Mouse (Mus musculus): ENCODE measurements around the gene Dstyk.

The Dstyk gene

GRCm38 (mm10) chr1:132483234-132483633 is 65.9 kb downstream of the Dstyk start:
- in situ Hi-C loops (cut with MboI; ENCODE audit: low pct_unique_long_range_greater_than_20kb in 1 of 2, low sequenced_read_pairs in 2 of 2, unreplicated experiment in 1 of 2): no loop called here

DNA sequence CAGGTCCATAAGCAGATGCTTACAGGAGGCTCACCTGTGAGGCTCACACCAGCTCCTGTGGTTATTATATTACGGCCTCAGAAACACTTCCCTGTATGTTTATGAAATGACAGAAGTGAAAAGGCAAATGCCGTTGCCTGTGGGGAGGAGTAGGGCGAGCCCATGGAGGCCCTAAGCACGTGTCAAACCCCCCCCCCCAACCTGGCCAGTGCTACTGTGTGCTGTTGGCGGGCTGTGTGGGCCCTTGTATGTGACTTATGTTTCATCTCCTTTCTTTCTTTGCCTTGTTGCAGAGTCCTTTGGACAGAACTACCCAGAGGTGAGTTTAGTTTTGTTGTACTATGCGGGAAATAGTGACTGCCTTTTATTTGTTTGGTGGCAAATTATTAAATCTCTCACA is 66.4 kb downstream of the Dstyk start:
- in situ Hi-C loops (cut with MboI; ENCODE audit: low pct_unique_long_range_greater_than_20kb in 1 of 2, low sequenced_read_pairs in 2 of 2, unreplicated experiment in 1 of 2): no loop called here

GRCm38 (mm10) chr1:132500535-132500934 is 83.2 kb downstream of the Dstyk start:
- in situ Hi-C loops (cut with MboI; ENCODE audit: low pct_unique_long_range_greater_than_20kb in 1 of 2, low sequenced_read_pairs in 2 of 2, unreplicated experiment in 1 of 2): no loop called here

DNA sequence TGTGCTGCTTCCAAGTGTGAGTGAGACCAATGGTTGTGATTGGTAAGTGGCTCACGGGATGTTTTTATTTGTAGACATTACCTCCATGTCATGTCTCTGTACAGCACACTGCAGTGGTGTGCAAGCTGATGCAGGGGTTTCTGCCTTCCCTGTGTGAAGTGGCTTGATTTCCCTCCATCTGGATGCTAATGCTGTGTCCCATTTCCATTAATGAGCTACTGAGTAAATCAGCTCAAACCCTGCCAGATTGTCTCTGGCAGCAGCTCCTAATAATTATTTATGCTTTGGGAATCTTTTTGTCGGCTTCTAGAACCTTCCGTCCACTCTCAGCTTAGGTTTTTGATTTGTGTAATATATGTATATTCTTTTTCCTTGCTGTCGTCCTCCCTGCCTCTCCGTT is 87.8 kb downstream of the Dstyk start:
- in situ Hi-C loops (cut with MboI; ENCODE audit: low pct_unique_long_range_greater_than_20kb in 1 of 2, low sequenced_read_pairs in 2 of 2, unreplicated experiment in 1 of 2): no loop called here

GRCm38 (mm10) chr1:132506058-132506457 is 88.7 kb downstream of the Dstyk start, which contains the start of gene Tmem81:
Gene Tmem81 (plus strand): TSS chr1:132506230.
- in situ Hi-C loops (cut with MboI; ENCODE audit: low pct_unique_long_range_greater_than_20kb in 1 of 2, low sequenced_read_pairs in 2 of 2, unreplicated experiment in 1 of 2): no loop called here

DNA sequence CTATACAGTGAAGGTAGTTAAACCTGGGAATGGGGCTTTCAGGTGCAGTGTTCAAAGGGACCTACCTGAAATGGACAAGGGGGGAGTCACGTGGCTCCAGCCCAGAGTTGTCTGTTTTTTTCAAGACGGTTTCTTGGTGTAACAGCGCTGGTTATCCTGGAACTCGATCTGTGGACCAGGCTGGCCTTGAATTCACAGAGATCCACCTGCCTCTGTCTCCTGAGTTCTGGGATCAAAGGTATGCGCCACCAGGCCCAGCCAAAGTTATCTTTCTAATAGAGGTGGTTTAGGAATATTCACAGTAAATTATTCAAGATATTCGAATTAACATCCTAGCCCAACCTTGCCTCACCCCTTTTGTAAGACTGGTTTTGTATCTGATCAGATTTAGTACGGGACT is 89.3 kb downstream of the Dstyk start:
- in situ Hi-C loops (cut with MboI; ENCODE audit: low pct_unique_long_range_greater_than_20kb in 1 of 2, low sequenced_read_pairs in 2 of 2, unreplicated experiment in 1 of 2): no loop called here

- in situ Hi-C loops (cut with MboI; ENCODE audit: low pct_unique_long_range_greater_than_20kb in 1 of 2, low sequenced_read_pairs in 2 of 2, unreplicated experiment in 1 of 2): no loop called here
Observed at GRCm38 (mm10) chr1:132509771-132510170, 92.4 kb downstream of the Dstyk start.

DNA sequence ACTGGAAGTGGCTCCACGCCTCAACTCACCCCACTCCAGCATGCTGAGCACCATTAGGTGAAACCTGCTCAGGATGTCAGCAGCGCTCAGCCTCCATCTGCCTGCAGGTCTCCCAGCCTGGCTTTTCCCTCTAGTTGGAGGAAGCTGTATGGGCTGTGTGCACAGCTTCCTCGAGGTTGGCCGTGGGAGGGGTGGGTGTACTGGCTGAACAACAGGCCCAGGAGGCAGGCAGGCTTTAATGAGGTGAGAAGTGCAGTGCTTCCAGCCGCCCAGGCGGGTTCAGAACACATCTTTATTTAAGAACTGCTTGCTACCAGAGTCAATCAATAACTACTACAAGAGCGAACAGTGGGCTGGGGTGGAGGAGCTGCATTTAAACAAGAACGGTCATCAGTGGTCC is 94.2 kb downstream of the Dstyk start:
- in situ Hi-C loops (cut with MboI; ENCODE audit: low pct_unique_long_range_greater_than_20kb in 1 of 2, low sequenced_read_pairs in 2 of 2, unreplicated experiment in 1 of 2): no loop called here

DNA sequence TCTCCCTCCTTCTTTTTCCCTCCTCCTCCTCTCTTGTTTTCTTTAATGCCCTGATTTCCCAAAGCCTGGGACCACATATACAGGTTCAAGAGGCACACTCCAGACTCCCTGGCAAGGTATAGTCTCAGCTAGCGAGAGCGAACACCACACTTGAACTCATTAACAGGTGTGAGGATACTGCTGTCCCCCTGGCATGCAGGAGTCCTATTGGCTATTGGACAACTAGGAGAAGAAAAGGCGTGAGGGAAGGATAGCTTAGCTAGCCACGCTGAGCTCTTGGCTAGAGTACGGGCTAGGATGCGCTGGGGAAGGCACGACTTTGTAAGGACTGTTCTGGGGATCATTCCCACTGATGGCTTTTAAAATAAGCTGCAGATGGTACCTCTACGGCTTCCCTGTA is 94.8 kb downstream of the Dstyk start:
- in situ Hi-C loops (cut with MboI; ENCODE audit: low pct_unique_long_range_greater_than_20kb in 1 of 2, low sequenced_read_pairs in 2 of 2, unreplicated experiment in 1 of 2): no loop called here

DNA sequence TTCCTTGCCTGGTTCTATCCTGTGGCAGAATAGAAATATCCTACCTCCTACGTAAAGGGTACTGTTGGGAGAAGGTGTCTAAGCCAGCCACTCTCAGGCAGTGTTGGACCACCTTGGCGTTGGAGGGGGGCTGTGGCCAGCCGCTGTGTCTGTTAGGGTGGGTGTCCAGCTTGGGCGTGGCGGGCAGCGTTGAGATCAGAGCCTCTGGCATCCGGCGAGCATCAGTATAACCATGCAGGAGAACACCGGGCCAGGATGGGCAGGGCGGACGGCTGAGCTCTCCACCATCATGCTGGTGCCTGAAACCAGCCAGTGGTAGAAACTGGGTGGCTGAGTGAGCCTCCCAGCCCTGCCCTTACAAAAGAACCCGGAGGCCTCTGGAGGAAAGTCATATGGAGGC is 98.0 kb downstream of the Dstyk start:
- in situ Hi-C loops (cut with MboI; ENCODE audit: low pct_unique_long_range_greater_than_20kb in 1 of 2, low sequenced_read_pairs in 2 of 2, unreplicated experiment in 1 of 2): no loop called here

Data from mouse embryonic stem cell (cell line).